Mouse (Mus musculus) cerebellum, adult 2 months (tissue): ENCODE results near the gene Irs2. TPM values are rescaled to one million over a fixed set of nuclear protein-coding genes. Genes with fewer than 3 reads are reported as not detected.

Source experiments
- DNase-seq, 2 experiments: peaks; one replicate each; pipeline ENCODE4 v3.0.0; 2021
- H3K27ac ChIP-seq: fragments of 200-500 bp; 2 replicates; pipeline ENCODE4 v1.5.1; 2012; ENCODE audit warnings: low read length, control low read depth, inconsistent platforms; ENCODE audit not compliant: insufficient read depth
- H3K27me3 ChIP-seq: fragments of 200-500 bp; 2 replicates; pipeline ENCODE4 v1.6.1; 2012; ENCODE audit warnings: inconsistent platforms, mild to moderate bottlenecking, low read length, moderate library complexity; ENCODE audit not compliant: control insufficient read depth, insufficient read depth
- H3K4me1 ChIP-seq: fragments of 200-500 bp; 2 replicates; pipeline ENCODE4 v1.6.1; 2011; ENCODE audit warnings: low read length; ENCODE audit not compliant: control insufficient read depth, insufficient read depth
- H3K4me3 ChIP-seq: fragments of 200-500 bp; replicated peaks from 2 replicates; pipeline ENCODE3; 2011; ENCODE audit warnings: mild to moderate bottlenecking, low read depth, low read length, control low read depth; ENCODE audit not compliant: insufficient read depth
- CTCF ChIP-seq: fragments of 200-500 bp; IDR thresholded peaks from 2 replicates; pipeline ENCODE4 v1.5.1; 2011; ENCODE audit warnings: low read depth, mild to moderate bottlenecking, control low read depth, low read length, moderate library complexity, borderline replicate concordance; ENCODE audit not compliant: insufficient read depth
- POLR2A ChIP-seq: fragments of 200-500 bp; IDR thresholded peaks from 2 replicates; pipeline ENCODE4 v1.6.1; 2011; ENCODE audit warnings: low read length, control low read depth, borderline replicate concordance; ENCODE audit not compliant: insufficient read depth
- WGBS: fragments of 180-500 bp; shearing (Covaris S2); methylation state at CpG from one replicate; pipeline ENCODE4 v1.1.7; 2018; 5-methylcytosine and 5-hydroxymethylcytosine counted together
- polyA plus RNA-seq: library from polyadenylated mRNA; depleted of rRNA; stranded (reverse); fragments of >200 nt; gene quantifications from 2 replicates; pipeline ENCODE4 v1.2.3, GENCODE M21; 2012

Irs2 gene
- polyA plus RNA-seq, 1 experiment, result 26.2 TPM

- Histone ChIP-seq H3K27me3 (no peaks in the 10 kb centered on the region; the same call in 1 of the 2 replicates), H3K4me3 (no peak overlapping the region), H3K27ac (peak overlapping the region; percentile 50; the same call in 1 of the 2 replicates), H3K4me1 (no peaks in the 10 kb centered on the region)
- DNase-seq, result no peak
- no peak for TF ChIP-seq CTCF
- no peak for TF ChIP-seq POLR2A
- 57% methylated on average over 6 of the region's 6 CpGs for WGBS
These were observed 42.7 kb downstream of the Irs2 start for GRCm38 (mm10) chr8:10965401-10966117.

GRCm38 (mm10) chr8:10964511-10965099, 43.7 kb downstream of the Irs2 start:
- 55% methylated on average over 10 of the region's 10 CpGs for WGBS
- Histone ChIP-seq H3K4me1 (no peaks in the 10 kb centered on the region), H3K27me3 (no peaks in the 10 kb centered on the region; the same call in 1 of the 2 replicates), H3K4me3 (no peak overlapping the region), H3K27ac (peak overlapping the region; percentile 27; the same call in 1 of the 2 replicates)
- DNase-seq, result no peak
- TF ChIP-seq POLR2A, result no peak
- TF ChIP-seq CTCF, result no peak

- no peak for TF ChIP-seq POLR2A
- no peak for TF ChIP-seq CTCF
- H3K27me3 ChIP-seq, result no peaks in the 10 kb centered on the region
- WGBS, result 72% methylated on average over 8 of the region's 8 CpGs
- no peak for DNase-seq
- H3K27ac ChIP-seq, result no peak overlapping the region
- no peaks in the 10 kb centered on the region for H3K4me1 ChIP-seq
- no peak overlapping the region for H3K4me3 ChIP-seq
These were observed 46.3 kb downstream of the Irs2 start for GRCm38 (mm10) chr8:10961989-10962388.

DNA sequence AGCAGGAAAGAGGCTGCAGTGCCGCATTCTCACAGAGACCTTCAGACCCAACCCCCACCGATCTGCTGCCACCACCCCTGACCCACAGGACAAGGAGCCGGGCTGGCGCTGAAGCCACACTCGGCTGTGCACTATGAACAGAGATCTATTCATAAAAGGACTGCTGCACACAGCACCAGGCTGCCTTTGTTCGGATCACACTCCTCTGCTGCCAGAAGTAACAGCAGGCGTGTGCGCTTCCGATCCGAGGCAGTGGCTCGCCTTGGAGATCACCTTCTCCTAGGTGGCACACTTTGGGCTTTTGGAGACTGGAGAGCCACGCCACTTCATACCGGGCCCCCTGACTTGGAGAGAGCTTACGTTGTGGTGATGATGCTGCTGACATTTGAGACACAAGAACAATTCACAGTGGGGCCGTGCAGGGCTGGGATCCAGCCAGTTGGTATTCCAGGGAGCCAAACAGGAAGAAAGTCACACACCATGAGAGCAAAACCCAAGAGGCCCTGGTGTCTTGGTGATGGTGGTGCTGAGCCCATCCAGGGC, 47.9 kb downstream of the Irs2 start:
- 6% methylated on average over 15 of the region's 15 CpGs for WGBS
- no peak overlapping the region for H3K27ac ChIP-seq
- no peak for TF ChIP-seq CTCF
- TF ChIP-seq POLR2A, result no peak

GRCm38 (mm10) chr8:10957292-10957955, 50.8 kb downstream of the Irs2 start:
- Histone ChIP-seq H3K27ac (no peak overlapping the region), H3K4me3 (no peak overlapping the region), H3K4me1 (peaks cover 7% of the 10 kb centered on the region), H3K27me3 (no peaks in the 10 kb centered on the region)
- WGBS, result 74% methylated on average over 9 of the region's 9 CpGs
- TF ChIP-seq POLR2A, result no peak
- TF ChIP-seq CTCF, result no peak
- no peak for DNase-seq

More for the DNA sequence above, 47.9 kb downstream of the Irs2 start:
- Histone ChIP-seq H3K4me1 (no peaks in the 10 kb centered on the region), H3K27me3 (no peaks in the 10 kb centered on the region), H3K4me3 (no peak overlapping the region)
- DNase-seq, result peak in 1 of 2 experiments; percentile 28

- TF ChIP-seq CTCF (no peak), POLR2A (no peak)
- WGBS, result 3% methylated on average over 11 of the region's 11 CpGs
- peak; percentile 50 to 61 for DNase-seq
- H3K27me3 ChIP-seq, result no peaks in the 10 kb centered on the region
- H3K4me3 ChIP-seq, result no peak overlapping the region
- H3K4me1 ChIP-seq, result peaks cover 7% of the 10 kb centered on the region
- no peak overlapping the region for H3K27ac ChIP-seq
These were observed 54.8 kb downstream of the Irs2 start for GRCm38 (mm10) chr8:10953346-10954053.

GRCm38 (mm10) chr8:10952706-10953105, 55.6 kb downstream of the Irs2 start:
- DNase-seq, result no peak
- peaks cover 7% of the 10 kb centered on the region for H3K4me1 ChIP-seq
- H3K27me3 ChIP-seq, result no peaks in the 10 kb centered on the region
- no peak overlapping the region for H3K27ac ChIP-seq
- no peak overlapping the region for H3K4me3 ChIP-seq
- WGBS, result 73% methylated on average over 5 of the region's 5 CpGs
- TF ChIP-seq POLR2A (no peak), CTCF (no peak)
